Mouse (Mus musculus): ENCODE measurements around the gene Nppb. TPM values are rescaled to one million over a fixed set of nuclear protein-coding genes. Genes with fewer than 3 reads are reported as not detected.

Gene Nppb
- total and polyA plus RNA-seq, 2 experiments from 2014 or later, result 473 to 831 TPM

- DNase-seq (ENCODE audit: low spot score) (no peak), ATAC-seq (ENCODE audit: insufficient read depth, low read depth) (no peak)
- Histone ChIP-seq H3K9ac (replicated peaks; ENCODE audit: low read depth, low read length) (0 out of 2 replicates have a peak overlapping the region, but pooled peaks have one; percentile 26), H3K4me2 (ENCODE audit: low read depth, low read length) (peak overlapping the region; percentile 15; the same call in 1 of the 2 replicates), H3K27ac (ENCODE audit: low read depth) (no peak overlapping the region), H3K4me3 (ENCODE audit: low read depth, low read length) (no peak overlapping the region), H3K9me3 (replicated peaks; ENCODE audit: control insufficient read depth, low read length) (no peaks in the 10 kb centered on the region), H3K4me1 (ENCODE audit: control insufficient read depth, insufficient read depth) (peaks cover 46% of the 10 kb centered on the region), H3K27me3 (ENCODE audit: control insufficient read depth, insufficient read depth, low read length) (no peaks in the 10 kb centered on the region), H3K36me3 (replicated peaks; ENCODE audit: control insufficient read depth, insufficient read depth, low read length) (peaks cover 50% of the 10 kb centered on the region)
- no peak for TF ChIP-seq EP300 (IDR thresholded peaks at IDR 0.05; ENCODE audit: low read depth)
- no peak for TF ChIP-seq CTCF (IDR thresholded peaks at IDR 0.05; ENCODE audit: low read depth)
- WGBS, result 90% methylated on average over 1 of the region's 1 CpGs
Observed at GRCm38 (mm10) chr4:147943005-147943404, 42.6 kb upstream of the Nppb start.

- H3K27ac ChIP-seq (ENCODE audit: low read depth), result no peak overlapping the region
- no peak overlapping the region for H3K9ac ChIP-seq (replicated peaks; ENCODE audit: low read depth, low read length)
- ATAC-seq (ENCODE audit: insufficient read depth, low read depth) (no peak), DNase-seq (ENCODE audit: low spot score) (no peak)
- peaks cover 10% of the 10 kb centered on the region for H3K4me1 ChIP-seq (ENCODE audit: control insufficient read depth, insufficient read depth)
- H3K36me3 ChIP-seq (replicated peaks; ENCODE audit: control insufficient read depth, insufficient read depth, low read length), result peaks cover 58% of the 10 kb centered on the region
- no peak for TF ChIP-seq CTCF (IDR thresholded peaks at IDR 0.05; ENCODE audit: low read depth)
- no peak for TF ChIP-seq EP300 (IDR thresholded peaks at IDR 0.05; ENCODE audit: low read depth)
- no peak overlapping the region for H3K4me3 ChIP-seq (ENCODE audit: low read depth, low read length)
- no peaks in the 10 kb centered on the region for H3K27me3 ChIP-seq (ENCODE audit: control insufficient read depth, insufficient read depth, low read length)
- H3K4me2 ChIP-seq (ENCODE audit: low read depth, low read length), result no peak overlapping the region
- no peaks in the 10 kb centered on the region for H3K9me3 ChIP-seq (replicated peaks; ENCODE audit: control insufficient read depth, low read length)
- 46% methylated on average over 2 of the region's 2 CpGs for WGBS
Observed at GRCm38 (mm10) chr4:147947511-147947910, 38.1 kb upstream of the Nppb start.

- Histone ChIP-seq H3K27ac (ENCODE audit: low read depth) (no peak overlapping the region), H3K9me3 (replicated peaks; ENCODE audit: control insufficient read depth, low read length) (no peaks in the 10 kb centered on the region), H3K4me3 (ENCODE audit: low read depth, low read length) (no peak overlapping the region), H3K4me2 (ENCODE audit: low read depth, low read length) (no peak overlapping the region), H3K9ac (replicated peaks; ENCODE audit: low read depth, low read length) (no peak overlapping the region), H3K4me1 (ENCODE audit: control insufficient read depth, insufficient read depth) (no peaks in the 10 kb centered on the region), H3K36me3 (replicated peaks; ENCODE audit: control insufficient read depth, insufficient read depth, low read length) (0 out of 2 replicates have a peak, but pooled peaks cover 5% of the 10 kb centered on the region), H3K27me3 (ENCODE audit: control insufficient read depth, insufficient read depth, low read length) (no peaks in the 10 kb centered on the region)
- peak; percentile 55 for DNase-seq (ENCODE audit: low spot score)
- no peak for TF ChIP-seq EP300 (IDR thresholded peaks at IDR 0.05; ENCODE audit: low read depth)
- TF ChIP-seq CTCF (IDR thresholded peaks at IDR 0.05; ENCODE audit: low read depth), result peak; percentile 66
- ATAC-seq (ENCODE audit: insufficient read depth, low read depth), result peak; percentile 49; the same call in 1 of the 2 replicates
- 3% methylated on average over 4 of the region's 4 CpGs for WGBS
Observed at GRCm38 (mm10) chr4:147953590-147953989, 32.0 kb upstream of the Nppb start.

- no peak overlapping the region for H3K27ac ChIP-seq (ENCODE audit: low read depth)
- WGBS, result 35% methylated on average over 11 of the region's 11 CpGs
Observed at GRCm38 (mm10) chr4:147957141-147957540, 28.4 kb upstream of the Nppb start.

GRCm38 (mm10) chr4:147959881-147960831, 25.4 kb upstream of the Nppb start:
- no peak overlapping the region for H3K27ac ChIP-seq (ENCODE audit: low read depth)
- H3K9me3 ChIP-seq (replicated peaks; ENCODE audit: control insufficient read depth, low read length), result no peaks in the 10 kb centered on the region
- no peak for TF ChIP-seq EP300 (IDR thresholded peaks at IDR 0.05; ENCODE audit: low read depth)
- peak; percentile 99 for TF ChIP-seq CTCF (IDR thresholded peaks at IDR 0.05; ENCODE audit: low read depth)
- no peak overlapping the region for H3K9ac ChIP-seq (replicated peaks; ENCODE audit: low read depth, low read length)
- 26% methylated on average over 6 of the region's 6 CpGs for WGBS
- no peaks in the 10 kb centered on the region for H3K27me3 ChIP-seq (ENCODE audit: control insufficient read depth, insufficient read depth, low read length)
- H3K4me2 ChIP-seq (ENCODE audit: low read depth, low read length), result no peak overlapping the region
- peak; percentile 86 for DNase-seq (ENCODE audit: low spot score)
- 0 out of 2 replicates have a peak, but pooled peaks cover 12% of the 10 kb centered on the region for H3K4me1 ChIP-seq (ENCODE audit: control insufficient read depth, insufficient read depth)
- H3K36me3 ChIP-seq (replicated peaks; ENCODE audit: control insufficient read depth, insufficient read depth, low read length), result no peaks in the 10 kb centered on the region
- H3K4me3 ChIP-seq (ENCODE audit: low read depth, low read length), result no peak overlapping the region
- ATAC-seq (ENCODE audit: insufficient read depth, low read depth), result peak; percentile 64

More at GRCm38 (mm10) chr4:147957141-147957540, 28.4 kb upstream of the Nppb start:
- ATAC-seq (ENCODE audit: insufficient read depth, low read depth) (no peak), DNase-seq (ENCODE audit: low spot score) (no peak)
- Histone ChIP-seq H3K9ac (replicated peaks; ENCODE audit: low read depth, low read length) (no peak overlapping the region), H3K4me3 (ENCODE audit: low read depth, low read length) (no peak overlapping the region), H3K4me1 (ENCODE audit: control insufficient read depth, insufficient read depth) (no peaks in the 10 kb centered on the region), H3K9me3 (replicated peaks; ENCODE audit: control insufficient read depth, low read length) (no peaks in the 10 kb centered on the region), H3K36me3 (replicated peaks; ENCODE audit: control insufficient read depth, insufficient read depth, low read length) (no peaks in the 10 kb centered on the region), H3K27me3 (ENCODE audit: control insufficient read depth, insufficient read depth, low read length) (no peaks in the 10 kb centered on the region), H3K4me2 (ENCODE audit: low read depth, low read length) (no peak overlapping the region)
- no peak for TF ChIP-seq CTCF (IDR thresholded peaks at IDR 0.05; ENCODE audit: low read depth)
- TF ChIP-seq EP300 (IDR thresholded peaks at IDR 0.05; ENCODE audit: low read depth), result no peak

All from heart, postnatal 0 days (tissue).